In the genomic region with DNA sequence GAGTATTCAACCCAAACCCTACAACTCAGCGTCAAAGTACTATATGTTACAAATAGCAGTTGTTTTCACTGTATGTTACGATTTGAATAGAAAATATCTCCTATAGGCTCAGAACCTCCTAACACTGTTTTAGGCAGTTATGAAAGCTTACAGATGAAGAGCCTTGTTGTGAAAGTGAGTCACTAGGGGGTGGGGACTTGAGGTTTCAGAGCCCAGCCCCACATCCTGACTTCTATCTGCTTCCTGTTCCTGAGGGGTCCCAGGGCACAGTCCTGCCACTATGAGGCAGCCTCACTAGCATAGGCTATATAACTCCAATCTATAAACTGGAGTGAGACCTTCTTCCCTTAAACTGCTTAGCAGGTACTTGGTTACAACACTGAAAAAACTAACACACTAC, we compare ENCODE assay signal across 12 mouse cellular contexts. TPM values are rescaled to one million over a fixed set of nuclear protein-coding genes. Genes with fewer than 3 reads are reported as not detected.
DNase-seq lines count a peak whose midpoint lies in the region; ATAC-seq lines count a peak whose summit lies in the region.
"Had no signal": no experiment of that assay in that cellular context is flagged by ENCODE, and none has a peak within 500 bp of the region (broad histone marks: within the 10 kb centered on the region; RNA-seq: fewer than 3 reads in every experiment).

No protein-coding gene starts in this region.

- peak; percentile 78 for DNase-seq in 3T3-L1 (ENCODE audit: low read depth, low spot score)
- no peak for DNase-seq in left cerebral cortex, postnatal 36 days (ENCODE audit: low spot score in 2 of 2)
- no peak for DNase-seq in urinary bladder, postnatal 4 days (ENCODE audit: low spot score in 2 of 2)
- no peak for DNase-seq in gastrocnemius, adult 8-10 months (ENCODE audit: low spot score in 2 of 2)
- DNase-seq in adrenal gland, adult 18-20 months (ENCODE audit: low spot score in 2 of 2) = no peak
- DNase-seq: adrenal gland, adult 2 months; gastrocnemius, postnatal 25 days; kidney, adult 8-10 months had no signal

- ATAC-seq in CD4-positive, CD25-positive, alpha-beta regulatory T cell, adult 4 months = peak; percentile 84
- ATAC-seq in erythroid progenitor cell, adult 5-6 weeks (replicated peaks; ENCODE audit: low FRiP score, poor library complexity, severe bottlenecking) = 0 out of 2 replicates have a peak, but pooled peaks have one; percentile 21
- peak; percentile 87 for ATAC-seq in megakaryocyte progenitor cell, adult 5-6 weeks (replicated peaks; ENCODE audit: poor library complexity)

- intact Hi-C loops in left cerebral cortex, postnatal 36 days (cut with DNase I) = no loop called here

RNA-seq across cellular contexts. Expression of gene Exoc2, which starts 1.8 kb away (rescaled TPM):
- polyA plus RNA-seq in CD4-positive, CD25-positive, alpha-beta regulatory T cell, adult 4 months (2017; shearing (Covaris generic)) = 100 to 1,000 TPM in 1 of 2 experiments, 10 to 100 TPM in 1; 68.2 to 103 TPM
- total RNA-seq in erythroid progenitor cell, adult 5-6 weeks (2015; ENCODE audit: low replicate concordance) = 46.9 and 72.9 TPM in 2 replicates
- total RNA-seq in erythroid progenitor cell, adult 5-6 weeks (2017; ENCODE audit: low replicate concordance) = 29.1 and 57.1 TPM in 2 replicates
- 43.8 and 47.6 TPM in 2 replicates for total RNA-seq in megakaryocyte progenitor cell, adult 5-6 weeks (2015)
- total RNA-seq in megakaryocyte progenitor cell, adult 5-6 weeks (2017) = 32.5 and 50.5 TPM in 2 replicates
- 10 to 100 TPM; 40.9 to 41.0 TPM for total RNA-seq in left cerebral cortex, postnatal 36 days (2021)
- total RNA-seq in gastrocnemius, adult 8-10 months (2022) = 10 to 100 TPM; 13.9 to 17.2 (median 14.5) TPM
- 10 to 100 TPM; 24.3 to 29.0 TPM for total RNA-seq in adrenal gland, adult 18-20 months (2021)

RNA-seq across cellular contexts. Expression of gene Gm5447, which starts 1.9 kb away (rescaled TPM):
- not detected for polyA plus RNA-seq in CD4-positive, CD25-positive, alpha-beta regulatory T cell, adult 4 months (2017; shearing (Covaris generic))
- total RNA-seq in erythroid progenitor cell, adult 5-6 weeks (2015; ENCODE audit: low replicate concordance) = not detected in 2 replicates
- total RNA-seq in erythroid progenitor cell, adult 5-6 weeks (2017; ENCODE audit: low replicate concordance) = not detected in 2 replicates
- total RNA-seq in megakaryocyte progenitor cell, adult 5-6 weeks (2015) = 0.22 TPM in 1 of 2 replicates, not detected in the other
- total RNA-seq in megakaryocyte progenitor cell, adult 5-6 weeks (2017) = not detected in 2 replicates
- total RNA-seq in left cerebral cortex, postnatal 36 days (2021) = under 1 TPM in 1 of 2 experiments, not detected in 1; 0.36 TPM
- total RNA-seq in gastrocnemius, adult 8-10 months (2022) = under 1 TPM in 1 of 4 experiments, not detected in 3; 0.27 TPM
- not detected for total RNA-seq in adrenal gland, adult 18-20 months (2021)
- total RNA-seq: adrenal gland, adult 2 months; gastrocnemius, postnatal 25 days had no signal
- polyA plus RNA-seq: adrenal gland, adult 2 months; neural tube, embryonic 13.5 days had no signal

RNA-seq across cellular contexts. Expression of gene Hus1b, which starts 24.5 kb away (rescaled TPM):
- polyA plus RNA-seq in CD4-positive, CD25-positive, alpha-beta regulatory T cell, adult 4 months (2017; shearing (Covaris generic)) = under 1 TPM; 0.46 to 0.73 TPM
- total RNA-seq in erythroid progenitor cell, adult 5-6 weeks (2015; ENCODE audit: low replicate concordance) = 3.2 and 5.0 TPM in 2 replicates
- total RNA-seq in erythroid progenitor cell, adult 5-6 weeks (2017; ENCODE audit: low replicate concordance) = 2.8 TPM in 1 of 2 replicates, not detected in the other
- 1.1 and 1.4 TPM in 2 replicates for total RNA-seq in megakaryocyte progenitor cell, adult 5-6 weeks (2015)
- total RNA-seq in megakaryocyte progenitor cell, adult 5-6 weeks (2017) = 0.62 and 1.0 TPM in 2 replicates
- under 1 TPM; 0.54 to 0.91 TPM for total RNA-seq in left cerebral cortex, postnatal 36 days (2021)
- under 1 TPM in 1 of 4 experiments, not detected in 3; 0.32 TPM for total RNA-seq in gastrocnemius, adult 8-10 months (2022)
- under 1 TPM; 0.26 to 0.27 TPM for total RNA-seq in adrenal gland, adult 18-20 months (2021)
- polyA plus RNA-seq: neural tube, embryonic 13.5 days had no signal

Comparison
In these comparisons a context has a peak if more than half of its experiments do, and no peak if none do; other contexts are left out.
1. ATAC-seq: peak in every context shown above with its lines; median percentile 87 in megakaryocyte progenitor cell, adult 5-6 weeks; 84 in CD4-positive, CD25-positive, alpha-beta regulatory T cell, adult 4 months; 21 in erythroid progenitor cell, adult 5-6 weeks.